In genomic region chr5:31840406-31840805, GRCm38 (mm10) we compare ENCODE assay signal across 26 mouse cellular contexts.
"Had no signal": no experiment of that assay in that cellular context is flagged by ENCODE, and none has a peak within 500 bp of the region (broad histone marks: within the 10 kb centered on the region; RNA-seq: fewer than 3 reads in every experiment).

No protein-coding gene starts in this region.

- H3K9me3 ChIP-seq: heart, embryonic 12.5 days; heart, embryonic 15.5 days; hindbrain, embryonic 10.5 days; hindbrain, embryonic 12.5 days; intestine, embryonic 15.5 days; limb, embryonic 10.5 days; limb, embryonic 12.5 days had no signal

- H3K4me1 ChIP-seq: hindbrain, embryonic 10.5 days; hindbrain, embryonic 12.5 days; intestine, embryonic 15.5 days; limb, embryonic 10.5 days; limb, embryonic 12.5 days had no signal

- H3K27me3 ChIP-seq: heart, embryonic 12.5 days; heart, embryonic 15.5 days; hindbrain, embryonic 12.5 days; intestine, embryonic 15.5 days; limb, embryonic 12.5 days had no signal

- H3K36me3 ChIP-seq: heart, embryonic 15.5 days; hindbrain, embryonic 10.5 days; hindbrain, embryonic 12.5 days; intestine, embryonic 15.5 days; limb, embryonic 10.5 days; limb, embryonic 12.5 days had no signal

- DNase-seq: gastrocnemius, adult 2 months; gastrocnemius, postnatal 10 days; gastrocnemius, postnatal 25 days; heart, adult 2 months; heart, postnatal 14 days; heart, postnatal 4 days; kidney, adult 18-20 months; kidney, adult 8-10 months; kidney, postnatal 10 days; kidney, postnatal 4 days; liver had no signal

- H3K4me2 ChIP-seq: heart, embryonic 12.5 days; heart, embryonic 15.5 days; hindbrain, embryonic 12.5 days; hindbrain, embryonic 14.5 days; intestine, embryonic 15.5 days; limb, embryonic 12.5 days; liver, embryonic 11.5 days had no signal

- H3K4me3 ChIP-seq: gastrocnemius, adult 2 months; heart, adult 2 months; heart, embryonic 12.5 days; heart, embryonic 15.5 days; hindbrain, embryonic 10.5 days; hindbrain, embryonic 12.5 days; intestine, embryonic 15.5 days; layer of hippocampus, adult 2 months; left cerebral cortex, adult 2 months; limb, embryonic 10.5 days; limb, embryonic 12.5 days had no signal

- H3K27ac ChIP-seq: gastrocnemius, adult 2 months; heart, adult 2 months; heart, embryonic 15.5 days; hindbrain, embryonic 10.5 days; hindbrain, embryonic 12.5 days; hindbrain, embryonic 14.5 days; intestine, embryonic 15.5 days; layer of hippocampus, adult 2 months; left cerebral cortex, adult 2 months; limb, embryonic 10.5 days; limb, embryonic 12.5 days had no signal

- H3K9ac ChIP-seq: heart, embryonic 12.5 days; heart, embryonic 15.5 days; hindbrain, embryonic 12.5 days; hindbrain, embryonic 14.5 days; intestine, embryonic 15.5 days; limb, embryonic 12.5 days had no signal

- ATAC-seq: forebrain, embryonic 16.5 days; hindbrain, embryonic 16.5 days; inflammation-experienced regulatory T-cells, adult 6 months; intestine, embryonic 15.5 days; intestine, postnatal 0 days had no signal
